8 mouse cellular contexts compared by ENCODE assay signal in the genomic region with DNA sequence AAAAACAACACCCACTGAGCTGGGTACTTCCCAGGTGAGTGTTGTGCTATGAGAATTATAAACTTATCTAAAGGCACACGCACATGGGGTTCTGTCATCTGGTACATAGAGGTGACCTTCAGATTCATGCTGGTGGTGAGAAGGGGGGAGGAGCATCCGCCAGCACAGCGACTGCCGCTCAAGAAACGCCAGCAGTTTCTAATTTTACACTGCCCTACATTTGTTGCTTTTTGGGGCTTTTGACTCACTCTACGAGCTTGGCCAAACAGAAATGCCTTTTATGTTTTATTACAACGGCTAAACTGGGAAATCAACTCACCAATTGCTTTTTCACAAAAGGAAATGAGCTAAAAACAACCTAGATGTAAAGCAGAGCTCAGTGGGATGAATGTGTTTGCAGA. TPM values are rescaled to one million over a fixed set of nuclear protein-coding genes. Genes with fewer than 3 reads are reported as not detected.
A peak's percentile ranks its signal among the peaks of the same experiment; 100 is the strongest.
DNase-seq lines count a peak whose midpoint lies in the region; TF ChIP-seq lines count a peak whose summit lies in the region.

No protein-coding gene starts in this region.

- H3K4me1 ChIP-seq in thymus, adult 2 months (replicated peaks; ENCODE audit: control insufficient read depth, insufficient read depth, low read length): peaks cover 9% of the 10 kb centered on the region
- H3K4me1 ChIP-seq in heart, adult 2 months (ENCODE audit: control insufficient read depth, insufficient read depth, low read length): peaks cover 6% of the 10 kb centered on the region; the same call in 1 of the 2 replicates

- DNase-seq in gastrocnemius, adult 2 months: peak; percentile 66
- DNase-seq in gastrocnemius, postnatal 36 days: no peak
- peak; percentile 21 for DNase-seq in thymus, adult 2 months
- no peak for DNase-seq in thymus, adult 18-20 months
- DNase-seq in heart, adult 2 months: peak in 1 of 2 experiments; percentile 58
- peak; percentile 21 to 38 for DNase-seq in left cerebral cortex, postnatal 36 days (ENCODE audit: low spot score in 2 of 2)
- DNase-seq in splenic B cell, adult 2 months (ENCODE audit: low read depth, low spot score): peak; percentile 22
- no peak for DNase-seq in T-cell, adult 2 months (ENCODE audit: low spot score)

- peak overlapping the region; percentile 50; the same call in 1 of the 2 replicates for H3K9ac ChIP-seq in heart, adult 2 months (ENCODE audit: low read depth, low read length)

- TF ChIP-seq POLR2A in thymus, adult 2 months (IDR thresholded peaks at IDR 0.05; ENCODE audit: control insufficient read depth, extremely low read depth, insufficient read depth, low read length, poor library complexity): no peak
- no peak for TF ChIP-seq POLR2A in heart, adult 2 months (IDR thresholded peaks at IDR 0.05; ENCODE audit: insufficient read depth, low read depth, low read length)

- no peak for TF ChIP-seq CTCF in gastrocnemius, adult 2 months (IDR thresholded peaks at IDR 0.05)
- no peak for TF ChIP-seq CTCF in thymus, adult 2 months (IDR thresholded peaks at IDR 0.05; ENCODE audit: borderline replicate concordance, control insufficient read depth, extremely low read depth, insufficient read depth, low read length, poor library complexity)
- TF ChIP-seq CTCF in heart, adult 2 months (IDR thresholded peaks at IDR 0.05): no peak

- no peaks in the 10 kb centered on the region for H3K79me2 ChIP-seq in heart, adult 2 months (replicated peaks; ENCODE audit: control insufficient read depth, insufficient read depth, low read length)

- peak overlapping the region; percentile 85 for H3K27ac ChIP-seq in gastrocnemius, adult 2 months
- H3K27ac ChIP-seq in thymus, adult 2 months (ENCODE audit: control insufficient read depth, insufficient read depth, low read length): no peak overlapping the region
- peak overlapping the region; percentile 77 for H3K27ac ChIP-seq in heart, adult 2 months

- peak overlapping the region; percentile 66 for H3K4me3 ChIP-seq in gastrocnemius, adult 2 months
- H3K4me3 ChIP-seq in thymus, adult 2 months (ENCODE audit: control insufficient read depth, insufficient read depth, low read length): no peak overlapping the region
- peak overlapping the region; percentile 38 for H3K4me3 ChIP-seq in heart, adult 2 months

- H3K36me3 ChIP-seq in thymus, adult 2 months (ENCODE audit: control insufficient read depth, insufficient read depth, low read length): no peaks in the 10 kb centered on the region
- H3K36me3 ChIP-seq in heart, adult 2 months (ENCODE audit: control insufficient read depth, insufficient read depth, low read length): no peaks in the 10 kb centered on the region
- H3K36me3 ChIP-seq in splenic B cell, adult 2 months (ENCODE audit: control insufficient read depth, insufficient read depth, low read length, poor library complexity, severe bottlenecking): no peaks in the 10 kb centered on the region

- TF ChIP-seq EP300 in heart, adult 2 months (IDR thresholded peaks at IDR 0.05; ENCODE audit: insufficient read depth, low read depth, low read length): 0 out of 2 replicates have a peak, but pooled peaks have one; percentile 40

- intact Hi-C loops in gastrocnemius, adult 2 months (cut with DNase I): no loop called here
- intact Hi-C loops in gastrocnemius, postnatal 36 days (cut with DNase I): no loop called here
- intact Hi-C loops in heart, adult 2 months (cut with DNase I): no loop called here
- intact Hi-C loops in left cerebral cortex, postnatal 36 days (cut with DNase I): loop anchor here (10.0 kb wide), 1 partner anchor 208 kb away; no protein-coding TSS in a partner anchor

- H3K27me3 ChIP-seq in thymus, adult 2 months (ENCODE audit: control insufficient read depth, insufficient read depth, low read length): no peaks in the 10 kb centered on the region
- H3K27me3 ChIP-seq in heart, adult 2 months (ENCODE audit: control insufficient read depth, insufficient read depth, low read length): no peaks in the 10 kb centered on the region
- H3K27me3 ChIP-seq in splenic B cell, adult 2 months (ENCODE audit: control insufficient read depth, insufficient read depth, low read length, poor library complexity, severe bottlenecking): no peaks in the 10 kb centered on the region

- WGBS in thymus, adult 2 months: 3% methylated on average over 7 of the region's 7 CpGs
- WGBS in heart, adult 2 months: 1% methylated on average over 7 of the region's 7 CpGs

RNA-seq across cellular contexts. Expression of a gene that starts 11.7 kb away (rescaled TPM):
- total RNA-seq in gastrocnemius, adult 2 months (2021): 10 to 100 TPM; 42.1 to 45.2 TPM
- total RNA-seq in gastrocnemius, postnatal 36 days (2021): 10 to 100 TPM; 39.5 to 42.6 TPM
- polyA plus RNA-seq in thymus, adult 2 months (2012; rRNA removed): 6.4 and 9.3 TPM in 2 replicates
- 10 to 100 TPM; 26.2 to 35.0 TPM for total RNA-seq in heart, adult 2 months (2021)
- polyA plus RNA-seq in heart, adult 2 months (2012; rRNA removed): 6.8 and 14.3 TPM in 2 replicates
- 10 to 100 TPM; 21.3 to 35.0 TPM for total RNA-seq in left cerebral cortex, postnatal 36 days (2021)

Comparison
In these comparisons a context has a peak if more than half of its experiments do, and no peak if none do; other contexts are left out.
1. DNase-seq: peak in gastrocnemius, adult 2 months (single experiment), thymus, adult 2 months (single experiment), left cerebral cortex, postnatal 36 days (2 of 2) and splenic B cell, adult 2 months (single experiment); none in gastrocnemius, postnatal 36 days (0 of 2), thymus, adult 18-20 months (0 of 2) and T-cell, adult 2 months (single experiment).